Mouse (Mus musculus): Measurements from ENCODE around the gene Adcy4. TPM values are rescaled to one million over a fixed set of nuclear protein-coding genes. Genes with fewer than 3 reads are reported as not detected.
A peak's percentile ranks its signal among the peaks of the same experiment; 100 is the strongest.

Adcy4 gene
- 14.3 and 18.0 TPM in 2 replicates for polyA plus RNA-seq (2015; fragmentation: Nextera tagmentation; extraction: Ambion mirVana)

DNA sequence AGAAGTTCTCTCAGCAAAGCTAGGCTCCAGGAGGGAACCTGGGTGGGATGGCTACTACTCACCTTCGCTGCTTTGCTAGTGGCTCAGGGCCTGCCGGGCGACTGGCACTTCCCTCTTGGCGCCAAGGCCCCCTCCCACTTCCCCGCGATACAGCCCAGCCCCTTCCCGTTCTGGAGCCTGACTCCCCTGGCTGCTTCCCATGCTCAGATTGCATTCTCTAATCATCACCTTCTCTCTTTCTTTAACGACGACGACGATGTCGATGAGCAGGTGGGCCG lies at the start of gene Adcy4:
Gene Adcy4 (minus strand): TSS at position 138 of the 278 bp plus-strand sequence.
- no peaks in the 10 kb centered on the region for H3K36me3 ChIP-seq
- peak within 1 kb of the TSS; percentile 77 for H3K27ac ChIP-seq
- 8% methylated on average over 13 of the region's 13 CpGs for WGBS
- peak within 1 kb of the TSS; percentile 28 for H3K9ac ChIP-seq
- H3K9me3 ChIP-seq: no peaks in the 10 kb centered on the region
- peaks cover 35% of the 10 kb centered on the region for H3K4me1 ChIP-seq
- H3K27me3 ChIP-seq: peaks cover 40% of the 10 kb centered on the region
- peak within 1 kb of the TSS; percentile 77 for H3K4me2 ChIP-seq
- no peak for ATAC-seq (ENCODE audit: borderline replicate concordance, extremely low read depth, low FRiP score, low TSS enrichment)
- peak within 1 kb of the TSS; percentile 46 for H3K4me3 ChIP-seq

DNA sequence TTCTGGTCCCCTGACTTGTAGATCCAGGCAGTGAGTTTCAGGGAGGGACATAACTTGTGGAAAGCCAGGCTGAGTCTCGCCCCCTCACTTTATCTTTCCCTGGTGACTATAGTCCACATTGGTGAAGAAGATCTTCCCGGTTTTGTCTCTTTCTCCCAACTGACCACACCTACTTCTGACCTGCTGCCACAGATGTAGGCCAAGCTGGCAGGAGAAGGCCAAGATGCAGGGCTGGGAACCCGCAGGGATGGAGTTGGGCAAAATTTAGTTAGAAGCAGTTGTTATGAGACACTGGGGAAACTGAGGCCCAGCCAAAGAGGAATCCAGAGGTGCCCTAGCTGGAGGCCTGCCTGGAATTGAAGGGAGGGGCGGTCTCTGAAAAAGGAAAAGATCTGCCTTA lies 49.2 kb upstream of the Adcy4 start:
- 75% methylated on average over 4 of the region's 4 CpGs for WGBS
- ATAC-seq (ENCODE audit: borderline replicate concordance, extremely low read depth, low FRiP score, low TSS enrichment): no peak
- H3K27me3 ChIP-seq: no peaks in the 10 kb centered on the region

DNA sequence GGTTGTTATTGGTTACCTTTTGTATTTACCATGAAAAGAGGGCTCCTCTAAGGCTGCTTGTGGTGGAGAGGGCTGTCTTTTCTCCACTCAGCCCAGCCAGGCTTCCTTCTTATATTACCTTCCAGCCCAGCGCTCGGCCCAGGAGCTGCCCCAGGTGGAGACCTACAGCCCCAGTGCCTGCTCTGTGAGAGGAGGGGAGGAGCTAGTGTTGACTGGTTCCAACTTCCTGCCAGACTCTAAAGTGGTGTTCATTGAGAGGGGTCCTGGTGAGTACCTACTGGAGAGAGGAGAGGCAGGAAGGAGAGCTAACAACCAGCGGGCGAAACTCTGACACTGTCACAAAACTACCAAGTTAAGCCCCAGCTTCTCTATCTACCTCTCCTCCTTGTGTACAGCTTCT lies 46.4 kb upstream of the Adcy4 start:
- peaks cover 59% of the 10 kb centered on the region for H3K36me3 ChIP-seq
- ATAC-seq (ENCODE audit: borderline replicate concordance, extremely low read depth, low FRiP score, low TSS enrichment): no peak
- H3K9ac ChIP-seq: no peak overlapping the region
- WGBS: 62% methylated on average over 4 of the region's 4 CpGs
- peaks cover 57% of the 10 kb centered on the region for H3K4me1 ChIP-seq
- no peak overlapping the region for H3K4me3 ChIP-seq
- no peaks in the 10 kb centered on the region for H3K9me3 ChIP-seq
- no peak overlapping the region for H3K4me2 ChIP-seq
- H3K27ac ChIP-seq: no peak overlapping the region
- H3K27me3 ChIP-seq: no peaks in the 10 kb centered on the region

More for the DNA sequence above, 49.2 kb upstream of the Adcy4 start:
- Histone ChIP-seq H3K36me3 (peaks cover 50% of the 10 kb centered on the region), H3K4me2 (no peak overlapping the region), H3K27ac (no peak overlapping the region), H3K9ac (no peak overlapping the region), H3K4me3 (no peak overlapping the region), H3K4me1 (peaks cover 41% of the 10 kb centered on the region), H3K9me3 (no peaks in the 10 kb centered on the region)

DNA sequence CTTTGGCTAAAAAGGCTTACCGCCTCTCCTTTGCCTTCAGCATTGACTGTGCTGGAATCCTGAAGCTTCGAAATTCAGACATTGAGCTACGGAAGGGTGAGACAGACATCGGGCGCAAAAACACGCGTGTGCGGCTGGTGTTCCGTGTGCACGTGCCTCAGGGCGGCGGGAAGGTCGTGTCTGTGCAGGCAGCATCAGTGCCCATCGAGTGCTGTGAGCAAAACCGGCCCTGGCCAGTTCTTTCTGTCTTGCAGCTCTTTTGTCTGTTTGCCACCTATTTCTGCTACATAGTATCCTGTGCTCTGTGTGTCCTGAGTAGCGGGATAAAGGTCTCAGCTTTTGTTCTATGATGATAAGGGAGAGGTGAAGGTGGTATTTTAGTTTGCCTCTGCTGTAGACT lies 46.0 kb upstream of the Adcy4 start:
- Histone ChIP-seq H3K9me3 (no peaks in the 10 kb centered on the region), H3K4me1 (peaks cover 55% of the 10 kb centered on the region), H3K27ac (no peak overlapping the region), H3K4me2 (no peak overlapping the region), H3K9ac (no peak overlapping the region), H3K4me3 (no peak overlapping the region), H3K36me3 (peaks cover 59% of the 10 kb centered on the region), H3K27me3 (no peaks in the 10 kb centered on the region)
- WGBS: 85% methylated on average over 16 of the region's 16 CpGs
- no peak for ATAC-seq (ENCODE audit: borderline replicate concordance, extremely low read depth, low FRiP score, low TSS enrichment)

DNA sequence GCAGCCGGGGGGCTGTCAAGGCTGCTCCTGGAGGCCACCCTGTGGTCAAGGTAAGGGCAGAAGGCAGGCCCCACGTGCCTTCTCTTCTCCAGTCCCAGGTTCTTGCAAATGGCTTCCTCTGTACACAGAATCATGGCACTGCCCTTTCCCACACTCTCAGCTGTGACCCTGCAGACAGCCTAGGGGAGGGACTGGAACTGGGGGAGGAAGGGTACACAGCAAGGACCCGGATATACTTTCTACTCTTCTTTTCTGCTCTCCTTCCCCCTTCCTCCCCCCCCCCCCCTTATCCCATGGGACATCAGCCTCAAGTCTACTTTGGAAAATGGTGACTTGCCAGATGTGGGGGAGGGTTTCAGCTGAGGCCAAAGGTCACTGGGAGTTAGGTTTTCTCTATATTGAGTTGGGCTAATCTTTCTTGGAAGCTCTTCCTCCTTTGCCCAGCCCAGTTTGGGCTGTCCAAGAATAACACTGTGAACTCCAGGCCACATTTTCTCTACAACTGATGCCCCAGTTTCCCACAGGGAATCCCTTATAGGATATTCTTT lies 44.9 kb upstream of the Adcy4 start:
- Histone ChIP-seq H3K4me1 (peaks cover 54% of the 10 kb centered on the region), H3K36me3 (peaks cover 56% of the 10 kb centered on the region), H3K4me3 (no peak overlapping the region), H3K4me2 (peak overlapping the region; percentile 79; the same call in 1 of the 2 replicates), H3K9ac (no peak overlapping the region), H3K27me3 (no peaks in the 10 kb centered on the region), H3K27ac (no peak overlapping the region), H3K9me3 (no peaks in the 10 kb centered on the region)
- 34% methylated on average over 3 of the region's 3 CpGs for WGBS
- ATAC-seq (ENCODE audit: borderline replicate concordance, extremely low read depth, low FRiP score, low TSS enrichment): no peak

DNA sequence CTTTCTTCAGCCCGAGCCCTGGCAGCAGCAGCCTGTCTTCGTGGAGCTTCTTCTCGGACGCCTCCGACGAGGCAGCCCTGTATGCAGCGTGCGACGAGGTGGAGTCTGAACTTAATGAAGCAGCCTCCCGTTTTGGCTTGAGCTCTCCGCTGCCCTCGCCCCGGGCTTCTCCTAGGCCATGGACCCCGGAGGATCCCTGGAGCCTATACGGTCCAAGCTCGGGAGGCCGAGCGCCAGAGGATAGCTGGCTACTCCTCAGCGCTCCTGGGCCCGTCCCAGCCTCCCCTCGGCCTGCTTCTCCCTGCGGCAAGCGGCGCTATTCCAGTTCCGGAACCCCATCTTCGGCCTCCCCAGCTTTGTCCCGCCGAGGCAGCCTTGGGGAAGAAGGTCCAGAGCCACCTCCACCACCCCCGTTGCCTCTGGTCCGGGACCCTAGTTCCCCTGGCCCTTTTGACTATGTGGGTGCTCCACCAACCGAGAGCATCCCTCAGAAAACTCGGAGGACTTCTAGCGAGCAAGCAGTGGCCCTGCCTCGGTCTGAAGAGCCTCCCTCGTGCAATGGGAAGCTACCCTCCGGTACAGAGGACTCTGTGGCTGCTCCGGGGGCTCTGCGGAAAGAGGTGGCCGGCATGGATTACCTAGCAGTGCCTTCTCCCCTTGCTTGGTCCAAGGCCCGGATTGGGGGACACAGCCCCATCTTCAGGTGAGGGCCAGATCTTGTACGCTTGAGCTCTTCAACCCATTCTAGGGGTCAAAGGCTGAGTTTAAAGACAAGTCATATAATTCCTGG lies 42.9 kb upstream of the Adcy4 start:
- H3K4me3 ChIP-seq: peak overlapping the region; percentile 71
- H3K36me3 ChIP-seq: peaks cover 42% of the 10 kb centered on the region
- H3K4me2 ChIP-seq: peak overlapping the region; percentile 79
- no peaks in the 10 kb centered on the region for H3K27me3 ChIP-seq
- H3K27ac ChIP-seq: peak overlapping the region; percentile 99
- H3K9ac ChIP-seq: peak overlapping the region; percentile 86
- peaks cover 61% of the 10 kb centered on the region for H3K4me1 ChIP-seq
- no peak for ATAC-seq (ENCODE audit: borderline replicate concordance, extremely low read depth, low FRiP score, low TSS enrichment)
- WGBS: 17% methylated on average over 41 of the region's 41 CpGs
- no peaks in the 10 kb centered on the region for H3K9me3 ChIP-seq

DNA sequence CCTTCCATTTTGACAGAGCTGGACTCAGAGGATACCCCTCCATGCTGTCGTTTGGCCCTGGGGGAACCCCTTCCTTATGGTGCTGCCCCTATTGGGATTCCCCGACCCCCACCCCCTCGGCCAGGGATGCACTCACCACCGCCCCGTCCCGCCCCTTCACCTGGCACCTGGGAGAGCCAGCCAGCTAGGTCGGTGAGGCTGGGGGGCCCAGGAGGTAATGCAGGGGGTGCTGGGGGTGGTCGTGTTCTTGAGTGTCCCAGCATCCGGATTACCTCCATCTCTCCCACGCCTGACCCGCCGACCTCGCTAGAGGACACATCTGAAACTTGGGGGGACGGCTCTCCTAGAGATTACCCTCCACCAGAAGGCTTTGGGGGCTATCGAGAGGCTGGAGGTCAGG lies 42.2 kb upstream of the Adcy4 start:
- peaks cover 36% of the 10 kb centered on the region for H3K36me3 ChIP-seq
- no peaks in the 10 kb centered on the region for H3K9me3 ChIP-seq
- WGBS: 6% methylated on average over 15 of the region's 15 CpGs
- ATAC-seq (ENCODE audit: borderline replicate concordance, extremely low read depth, low FRiP score, low TSS enrichment): no peak
- peak overlapping the region; percentile 99 for H3K27ac ChIP-seq
- peak overlapping the region; percentile 79 for H3K4me2 ChIP-seq
- H3K27me3 ChIP-seq: no peaks in the 10 kb centered on the region
- H3K4me1 ChIP-seq: peaks cover 61% of the 10 kb centered on the region
- peak overlapping the region; percentile 86 for H3K9ac ChIP-seq
- peak overlapping the region; percentile 71 for H3K4me3 ChIP-seq

GRCm38 (mm10) chr14:55825216-55826051 lies 41.5 kb upstream of the Adcy4 start:
- WGBS: 2% methylated on average over 18 of the region's 37 CpGs
- Histone ChIP-seq H3K4me2 (peak overlapping the region; percentile 79), H3K9ac (peak overlapping the region; percentile 86), H3K4me1 (peaks cover 59% of the 10 kb centered on the region), H3K27me3 (no peaks in the 10 kb centered on the region), H3K4me3 (peak overlapping the region; percentile 71), H3K9me3 (no peaks in the 10 kb centered on the region), H3K36me3 (peaks cover 29% of the 10 kb centered on the region), H3K27ac (peak overlapping the region; percentile 99)
- ATAC-seq (ENCODE audit: borderline replicate concordance, extremely low read depth, low FRiP score, low TSS enrichment): peak; percentile 1; the same call in 1 of the 2 replicates

DNA sequence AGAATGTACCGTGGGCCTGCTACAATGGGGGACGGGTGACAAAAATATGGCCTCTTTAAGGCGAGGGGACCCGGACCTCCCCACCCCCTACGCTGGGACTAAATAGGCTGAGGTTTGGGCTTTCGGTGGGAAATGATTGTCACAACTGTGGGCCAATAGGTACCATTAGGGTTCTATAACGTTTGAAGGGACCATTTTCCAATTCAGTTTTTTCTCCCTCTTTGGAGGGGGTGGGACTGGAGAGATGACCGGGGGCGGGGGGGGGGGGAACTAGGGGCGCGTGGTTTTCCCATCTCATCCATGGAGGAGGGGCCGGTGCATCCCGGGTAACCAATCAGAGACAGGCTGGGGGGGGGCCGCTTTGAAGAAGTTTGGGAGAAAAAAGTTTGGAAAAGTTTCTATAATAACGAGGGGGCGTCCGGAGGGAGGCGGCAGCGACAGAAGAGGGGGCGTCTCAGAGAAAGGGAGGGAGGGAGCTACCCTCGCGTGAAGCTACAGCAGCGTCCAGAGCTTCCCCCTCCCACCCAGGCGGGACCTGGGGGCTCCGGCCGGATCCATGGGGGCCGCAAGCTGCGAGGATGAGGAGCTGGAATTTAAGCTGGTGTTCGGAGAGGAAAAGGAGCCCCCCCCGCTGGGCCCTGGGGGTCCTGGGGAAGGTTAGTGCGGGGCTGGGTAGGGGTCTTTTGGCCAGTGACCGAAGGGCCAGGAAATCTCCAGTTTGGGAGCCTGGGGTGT lies 40.8 kb upstream of the Adcy4 start:
- Histone ChIP-seq H3K9ac (peak overlapping the region; percentile 86), H3K9me3 (no peaks in the 10 kb centered on the region), H3K27ac (peak overlapping the region; percentile 99), H3K4me3 (peak overlapping the region; percentile 71), H3K4me1 (peaks cover 51% of the 10 kb centered on the region), H3K36me3 (peaks cover 24% of the 10 kb centered on the region; the same call in 1 of the 2 replicates), H3K4me2 (peak overlapping the region; percentile 79), H3K27me3 (no peaks in the 10 kb centered on the region)
- ATAC-seq (ENCODE audit: borderline replicate concordance, extremely low read depth, low FRiP score, low TSS enrichment): peak; percentile 34
- 2% methylated on average over 29 of the region's 32 CpGs for WGBS

- ATAC-seq (ENCODE audit: borderline replicate concordance, extremely low read depth, low FRiP score, low TSS enrichment): no peak
- Histone ChIP-seq H3K27me3 (no peaks in the 10 kb centered on the region), H3K36me3 (peaks cover 18% of the 10 kb centered on the region; the same call in 1 of the 2 replicates), H3K4me2 (peak overlapping the region; percentile 79), H3K4me3 (peak overlapping the region; percentile 71), H3K9ac (peak overlapping the region; percentile 62), H3K27ac (peak overlapping the region; percentile 99), H3K9me3 (no peaks in the 10 kb centered on the region), H3K4me1 (peaks cover 45% of the 10 kb centered on the region)
- WGBS: 2% methylated on average over 10 of the region's 10 CpGs
Measured at GRCm38 (mm10) chr14:55824001-55824480, 40.1 kb upstream of the Adcy4 start.

Measured in lung, embryonic 15.5 days (tissue).